Mouse (Mus musculus) central nervous system, embryonic 11.5 days (tissue): ENCODE measurements around the gene Cdc42bpb. TPM values are rescaled to one million over a fixed set of nuclear protein-coding genes. Genes with fewer than 3 reads are reported as not detected.

Experiments
- polyA plus RNA-seq: library from polyadenylated mRNA; depleted of rRNA; stranded (reverse); fragments of >200 nt; gene quantifications from 2 replicates; pipeline ENCODE4 v1.2.3, GENCODE M21; 2012; rRNA removed

The Cdc42bpb gene
- 112 and 134 TPM in 2 replicates for polyA plus RNA-seq

GRCm38 (mm10) chr12:111377376-111377973 lies at the start of gene Cdc42bpb:
Gene Cdc42bpb (minus strand): TSS chr12:111377718.

GRCm38 (mm10) chr12:111416921-111417779 lies 39.6 kb upstream of the Cdc42bpb start, which contains the start of gene Exoc3l4:
Gene Exoc3l4 (plus strand): TSS chr12:111417017.

GRCm38 (mm10) chr12:111406622-111407021 lies 29.1 kb upstream of the Cdc42bpb start, which contains the start of gene Lbhd2:
Gene Lbhd2 (plus strand): TSS chr12:111406809.

GRCm38 (mm10) chr12:111270629-111271277 lies 106.8 kb downstream of the Cdc42bpb start, which contains the start of gene Amn:
Gene Amn (plus strand): TSS chr12:111271095.

Other genes starting within 250 kb of the Cdc42bpb start
- gene Traf3, start 211.3 kb downstream of the Cdc42bpb start, polyA plus RNA-seq, result 20.1 and 22.1 TPM in 2 replicates
- gene 4930595D18Rik, start 193.2 kb downstream of the Cdc42bpb start, polyA plus RNA-seq, result not detected in 2 replicates
- gene Amn, start 106.6 kb downstream of the Cdc42bpb start, polyA plus RNA-seq, result 0.66 and 1.1 TPM in 2 replicates
- 0.14 TPM in 1 of 2 replicates, not detected in the other for gene Lbhd2, start 29.1 kb upstream of the Cdc42bpb start, polyA plus RNA-seq
- 5.6 and 6.2 TPM in 2 replicates for gene Exoc3l4, start 39.3 kb upstream of the Cdc42bpb start, polyA plus RNA-seq
- 4.6 and 10.0 TPM in 2 replicates for gene Tnfaip2, start 64.8 kb upstream of the Cdc42bpb start, polyA plus RNA-seq
- gene Gm266, start 108.1 kb upstream of the Cdc42bpb start, polyA plus RNA-seq, result 5.7 and 10.5 TPM in 2 replicates
- 202 and 218 TPM in 2 replicates for gene Eif5, start 160.3 kb upstream of the Cdc42bpb start, polyA plus RNA-seq
- gene Mark3, start 196.8 kb upstream of the Cdc42bpb start, polyA plus RNA-seq, result 102 and 103 TPM in 2 replicates